Mouse (Mus musculus): ENCODE data around the gene Ltbr. TPM values are rescaled to one million over a fixed set of nuclear protein-coding genes. Genes with fewer than 3 reads are reported as not detected.
"Not testable (repeated sequence)": the region's sequence is repeated elsewhere in the genome, so short reads cannot be mapped to it uniquely, and the experiment has no call there.

Gene Ltbr
- total RNA-seq, 1 experiment: 14.3 TPM

GRCm38 (mm10) chr6:125312171-125312570 lies 1.5 kb downstream of the Ltbr start:
- H3K4me3 ChIP-seq (ENCODE audit: insufficient read depth in 1 of 2, low read depth in 1 of 2, low read length in 2 of 2, poor library complexity in 1 of 2, severe bottlenecking in 1 of 2): no peak overlapping the region
- H3K4me1 ChIP-seq (ENCODE audit: control insufficient read depth in 2 of 2, insufficient read depth in 2 of 2, low read length in 2 of 2, poor library complexity in 1 of 2): peaks cover 0 to 19% of the 10 kb centered on the region in 2 experiments; a peak in 2 of 4 replicates
- H3K9ac ChIP-seq (ENCODE audit: insufficient read depth, low read depth, low read length, poor library complexity, severe bottlenecking): no peak overlapping the region
- TF ChIP-seq HCFC1 (IDR thresholded peaks at IDR 0.05; ENCODE audit: borderline replicate concordance, insufficient read depth, low read length): no peak
- no peak for TF ChIP-seq ZNF384 (IDR thresholded peaks at IDR 0.05; ENCODE audit: low read depth, low read length)
- no peak for TF ChIP-seq MAFK (IDR thresholded peaks at IDR 0.05; ENCODE audit: insufficient read depth, low read depth, low read length)
- TF ChIP-seq ZC3H11A (IDR thresholded peaks at IDR 0.05; ENCODE audit: borderline replicate concordance, low read depth, low read length): no peak
- no peak for TF ChIP-seq CHD2 (IDR thresholded peaks at IDR 0.05; ENCODE audit: low read depth, low read length)
- no peak overlapping the region for H3K27ac ChIP-seq (ENCODE audit: insufficient read depth, low read depth, low read length, poor library complexity, severe bottlenecking)
- H3K9me3 ChIP-seq (ENCODE audit: control insufficient read depth, insufficient read depth, low read depth, low read length): no peaks in the 10 kb centered on the region
- in situ Hi-C loops (cut with MboI; ENCODE audit: low sequenced_read_pairs in 2 of 2, unreplicated experiment in 2 of 2): no loop called here
- no peak for DNase-seq (ENCODE audit: low read depth, low spot score)
- no peaks in the 10 kb centered on the region for H3K36me3 ChIP-seq (ENCODE audit: control insufficient read depth, insufficient read depth, low read length, poor library complexity, severe bottlenecking)

- Histone ChIP-seq H3K4me3 (ENCODE audit: insufficient read depth in 1 of 2, low read depth in 1 of 2, low read length in 2 of 2, poor library complexity in 1 of 2, severe bottlenecking in 1 of 2) (0 out of 4 replicates have a peak overlapping the region, but pooled peaks of 1 of the 2 experiments have one; percentile 14), H3K36me3 (ENCODE audit: control insufficient read depth, insufficient read depth, low read length, poor library complexity, severe bottlenecking) (no peaks in the 10 kb centered on the region), H3K9me3 (ENCODE audit: control insufficient read depth, insufficient read depth, low read depth, low read length) (no peaks in the 10 kb centered on the region), H3K27ac (ENCODE audit: insufficient read depth, low read depth, low read length, poor library complexity, severe bottlenecking) (no peak overlapping the region), H3K9ac (ENCODE audit: insufficient read depth, low read depth, low read length, poor library complexity, severe bottlenecking) (no peak overlapping the region), H3K4me1 (ENCODE audit: control insufficient read depth in 2 of 2, insufficient read depth in 2 of 2, low read length in 2 of 2, poor library complexity in 1 of 2) (peaks cover 0 to 16% of the 10 kb centered on the region in 2 experiments; a peak in 2 of 4 replicates)
- no peak for DNase-seq (ENCODE audit: low read depth, low spot score)
- no peak for TF ChIP-seq ZC3H11A (IDR thresholded peaks at IDR 0.05; ENCODE audit: borderline replicate concordance, low read depth, low read length)
- in situ Hi-C loops (cut with MboI; ENCODE audit: low sequenced_read_pairs in 2 of 2, unreplicated experiment in 2 of 2): no loop called here
Observed at GRCm38 (mm10) chr6:125309406-125309805, 4.3 kb downstream of the Ltbr start.

- no peaks in the 10 kb centered on the region for H3K36me3 ChIP-seq (ENCODE audit: control insufficient read depth, insufficient read depth, low read length, poor library complexity, severe bottlenecking)
- in situ Hi-C loops (cut with MboI; ENCODE audit: low sequenced_read_pairs in 2 of 2, unreplicated experiment in 2 of 2): no loop called here
- H3K9ac ChIP-seq (ENCODE audit: insufficient read depth, low read depth, low read length, poor library complexity, severe bottlenecking): no peak overlapping the region; the same call in 1 of the 2 replicates
- TF ChIP-seq CHD2 (IDR thresholded peaks at IDR 0.05; ENCODE audit: low read depth, low read length) (no peak), MAFK (IDR thresholded peaks at IDR 0.05; ENCODE audit: insufficient read depth, low read depth, low read length) (no peak), HCFC1 (IDR thresholded peaks at IDR 0.05; ENCODE audit: borderline replicate concordance, insufficient read depth, low read length) (no peak), ZNF384 (IDR thresholded peaks at IDR 0.05; ENCODE audit: low read depth, low read length) (no peak), ZC3H11A (IDR thresholded peaks at IDR 0.05; ENCODE audit: borderline replicate concordance, low read depth, low read length) (no peak)
- H3K4me3 ChIP-seq (ENCODE audit: insufficient read depth in 1 of 2, low read depth in 1 of 2, low read length in 2 of 2, poor library complexity in 1 of 2, severe bottlenecking in 1 of 2): peak overlapping the region; percentile 14 to 34; a peak in 2 of 4 replicates
- no peak overlapping the region for H3K27ac ChIP-seq (ENCODE audit: insufficient read depth, low read depth, low read length, poor library complexity, severe bottlenecking)
- no peaks in the 10 kb centered on the region for H3K9me3 ChIP-seq (ENCODE audit: control insufficient read depth, insufficient read depth, low read depth, low read length)
- DNase-seq (ENCODE audit: low read depth, low spot score): peak; percentile 63
- H3K4me1 ChIP-seq (ENCODE audit: control insufficient read depth in 2 of 2, insufficient read depth in 2 of 2, low read length in 2 of 2, poor library complexity in 1 of 2): peaks cover 0 to 11% of the 10 kb centered on the region in 2 experiments; a peak in 2 of 4 replicates
Observed at GRCm38 (mm10) chr6:125308921-125309320, 4.8 kb downstream of the Ltbr start.

GRCm38 (mm10) chr6:125307091-125307490 lies 6.6 kb downstream of the Ltbr start:
- Histone ChIP-seq H3K36me3 (ENCODE audit: control insufficient read depth, insufficient read depth, low read length, poor library complexity, severe bottlenecking) (no peaks in the 10 kb centered on the region), H3K4me1 (ENCODE audit: control insufficient read depth in 2 of 2, insufficient read depth in 2 of 2, low read length in 2 of 2, poor library complexity in 1 of 2) (peaks cover 0 to 6% of the 10 kb centered on the region in 2 experiments; a peak in 1 of 4 replicates), H3K4me3 (ENCODE audit: insufficient read depth in 1 of 2, low read depth in 1 of 2, low read length in 2 of 2, poor library complexity in 1 of 2, severe bottlenecking in 1 of 2) (no peak overlapping the region), H3K27ac (ENCODE audit: insufficient read depth, low read depth, low read length, poor library complexity, severe bottlenecking) (no peak overlapping the region), H3K9me3 (ENCODE audit: control insufficient read depth, insufficient read depth, low read depth, low read length) (no peaks in the 10 kb centered on the region), H3K9ac (ENCODE audit: insufficient read depth, low read depth, low read length, poor library complexity, severe bottlenecking) (no peak overlapping the region)
- no peak for TF ChIP-seq CHD2 (IDR thresholded peaks at IDR 0.05; ENCODE audit: low read depth, low read length)
- TF ChIP-seq ZNF384 (IDR thresholded peaks at IDR 0.05; ENCODE audit: low read depth, low read length): no peak
- TF ChIP-seq ZC3H11A (IDR thresholded peaks at IDR 0.05; ENCODE audit: borderline replicate concordance, low read depth, low read length): no peak
- TF ChIP-seq MAFK (IDR thresholded peaks at IDR 0.05; ENCODE audit: insufficient read depth, low read depth, low read length): no peak
- TF ChIP-seq HCFC1 (IDR thresholded peaks at IDR 0.05; ENCODE audit: borderline replicate concordance, insufficient read depth, low read length): no peak
- no peak for DNase-seq (ENCODE audit: low read depth, low spot score)
- in situ Hi-C loops (cut with MboI; ENCODE audit: low sequenced_read_pairs in 2 of 2, unreplicated experiment in 2 of 2): no loop called here

- Histone ChIP-seq H3K9me3 (ENCODE audit: control insufficient read depth, insufficient read depth, low read depth, low read length) (no peaks in the 10 kb centered on the region), H3K4me3 (ENCODE audit: insufficient read depth in 1 of 2, low read depth in 1 of 2, low read length in 2 of 2, poor library complexity in 1 of 2, severe bottlenecking in 1 of 2) (no peak overlapping the region), H3K27ac (ENCODE audit: insufficient read depth, low read depth, low read length, poor library complexity, severe bottlenecking) (no peak overlapping the region), H3K36me3 (ENCODE audit: control insufficient read depth, insufficient read depth, low read length, poor library complexity, severe bottlenecking) (no peaks in the 10 kb centered on the region), H3K9ac (ENCODE audit: insufficient read depth, low read depth, low read length, poor library complexity, severe bottlenecking) (no peak overlapping the region), H3K4me1 (ENCODE audit: control insufficient read depth in 2 of 2, insufficient read depth in 2 of 2, low read length in 2 of 2, poor library complexity in 1 of 2) (peaks cover 0 to 6% of the 10 kb centered on the region in 2 experiments; a peak in 1 of 4 replicates)
- TF ChIP-seq ZC3H11A (IDR thresholded peaks at IDR 0.05; ENCODE audit: borderline replicate concordance, low read depth, low read length) (no peak), ZNF384 (IDR thresholded peaks at IDR 0.05; ENCODE audit: low read depth, low read length) (no peak), HCFC1 (IDR thresholded peaks at IDR 0.05; ENCODE audit: borderline replicate concordance, insufficient read depth, low read length) (no peak), CHD2 (IDR thresholded peaks at IDR 0.05; ENCODE audit: low read depth, low read length) (no peak), MAFK (IDR thresholded peaks at IDR 0.05; ENCODE audit: insufficient read depth, low read depth, low read length) (no peak)
- DNase-seq (ENCODE audit: low read depth, low spot score): no peak
- in situ Hi-C loops (cut with MboI; ENCODE audit: low sequenced_read_pairs in 2 of 2, unreplicated experiment in 2 of 2): no loop called here
Observed at GRCm38 (mm10) chr6:125305465-125305864, 8.2 kb downstream of the Ltbr start.

- H3K36me3 ChIP-seq (ENCODE audit: control insufficient read depth, insufficient read depth, low read length, poor library complexity, severe bottlenecking); H3K9ac ChIP-seq (ENCODE audit: insufficient read depth, low read depth, low read length, poor library complexity, severe bottlenecking); H3K4me1 ChIP-seq (ENCODE audit: control insufficient read depth in 2 of 2, insufficient read depth in 2 of 2, low read length in 2 of 2, poor library complexity in 1 of 2); DNase-seq (ENCODE audit: low read depth, low spot score); H3K9me3 ChIP-seq (ENCODE audit: control insufficient read depth, insufficient read depth, low read depth, low read length); in situ Hi-C loops (cut with MboI; ENCODE audit: low sequenced_read_pairs in 2 of 2, unreplicated experiment in 2 of 2): not testable (repeated sequence)
- peak overlapping the region in 1 of 2 experiments; percentile 17; a peak in 1 of 4 replicates for H3K4me3 ChIP-seq (ENCODE audit: insufficient read depth in 1 of 2, low read depth in 1 of 2, low read length in 2 of 2, poor library complexity in 1 of 2, severe bottlenecking in 1 of 2)
- H3K27ac ChIP-seq (ENCODE audit: insufficient read depth, low read depth, low read length, poor library complexity, severe bottlenecking): peak overlapping the region; percentile 49; the same call in 1 of the 2 replicates
Observed at GRCm38 (mm10) chr6:125304408-125304807, 9.3 kb downstream of the Ltbr start.

Data from ES-E14 (cell line).